Mouse (Mus musculus) olfactory bulb, adult 2 months (tissue): ENCODE data around the gene Fsd2.

Experiments
- CTCF ChIP-seq: fragments of 200-500 bp; IDR thresholded peaks from 2 replicates; pipeline ENCODE4 v1.5.1; 2012; ENCODE audit warnings: low read depth, mild to moderate bottlenecking, low read length, moderate library complexity; ENCODE audit not compliant: insufficient read depth
- POLR2A ChIP-seq: fragments of 200-500 bp; IDR thresholded peaks from 2 replicates; pipeline ENCODE4 v1.6.1; 2012; ENCODE audit warnings: mild to moderate bottlenecking, low read depth, low read length, moderate library complexity; ENCODE audit not compliant: insufficient read depth

DNA sequence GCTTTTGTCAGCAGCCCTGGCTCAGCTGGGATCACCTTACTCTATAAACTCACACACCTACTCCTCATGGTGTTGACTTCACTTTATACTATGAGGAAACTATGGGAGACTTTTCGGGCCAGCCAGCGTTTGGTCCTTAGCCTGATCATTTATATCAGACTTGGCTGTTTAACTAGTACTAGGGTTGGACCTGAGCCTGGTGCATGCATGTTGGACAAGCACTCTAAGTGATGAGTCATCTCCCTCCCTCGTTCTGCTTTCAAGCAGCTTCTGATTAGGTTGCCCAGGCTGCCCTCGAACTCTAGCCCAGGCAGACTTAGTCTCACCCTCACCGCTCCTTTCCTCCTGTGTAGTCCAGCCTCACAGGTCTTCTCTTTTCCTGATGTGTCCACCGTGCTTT is 6.7 kb upstream of the Fsd2 start:
- TF ChIP-seq POLR2A, result no peak
- no peak for TF ChIP-seq CTCF
